Mouse (Mus musculus): Measurements from ENCODE around the gene Coro2b. TPM values are rescaled to one million over a fixed set of nuclear protein-coding genes. Genes with fewer than 3 reads are reported as not detected.

Coro2b gene
- polyA plus RNA-seq, 1 experiment from 2014 or later: 16.5 TPM

GRCm38 (mm10) chr9:62400531-62401170, 136.2 kb downstream of the Coro2b start:
- WGBS: 58% methylated on average over 11 of the region's 11 CpGs
- no peaks in the 10 kb centered on the region for H3K4me1 ChIP-seq (ENCODE audit: control insufficient read depth, insufficient read depth, low read length)
- no peaks in the 10 kb centered on the region for H3K36me3 ChIP-seq (ENCODE audit: control insufficient read depth, insufficient read depth, low read length)
- H3K9ac ChIP-seq (ENCODE audit: low read depth, low read length): no peak overlapping the region
- H3K27ac ChIP-seq (ENCODE audit: low read depth, low read length): no peak overlapping the region
- H3K4me2 ChIP-seq (replicated peaks; ENCODE audit: low read depth, low read length): no peak overlapping the region
- H3K9me3 ChIP-seq (ENCODE audit: control insufficient read depth, low read length): no peaks in the 10 kb centered on the region
- 0 out of 2 replicates have a peak, but pooled peaks have one; percentile 24 for ATAC-seq (ENCODE audit: low FRiP score, low TSS enrichment)
- H3K27me3 ChIP-seq (ENCODE audit: control insufficient read depth, insufficient read depth, low read length): no peaks in the 10 kb centered on the region
- H3K4me3 ChIP-seq (ENCODE audit: low read length): no peak overlapping the region

GRCm38 (mm10) chr9:62394163-62394562, 142.7 kb downstream of the Coro2b start:
- Histone ChIP-seq H3K27me3 (ENCODE audit: control insufficient read depth, insufficient read depth, low read length) (no peaks in the 10 kb centered on the region), H3K4me3 (ENCODE audit: low read length) (no peak overlapping the region), H3K9me3 (ENCODE audit: control insufficient read depth, low read length) (no peaks in the 10 kb centered on the region), H3K36me3 (ENCODE audit: control insufficient read depth, insufficient read depth, low read length) (no peaks in the 10 kb centered on the region), H3K27ac (ENCODE audit: low read depth, low read length) (no peak overlapping the region), H3K4me1 (ENCODE audit: control insufficient read depth, insufficient read depth, low read length) (no peaks in the 10 kb centered on the region), H3K9ac (ENCODE audit: low read depth, low read length) (no peak overlapping the region), H3K4me2 (replicated peaks; ENCODE audit: low read depth, low read length) (no peak overlapping the region)
- WGBS: 35% methylated on average over 2 of the region's 2 CpGs
- no peak for ATAC-seq (ENCODE audit: low FRiP score, low TSS enrichment)

GRCm38 (mm10) chr9:62393531-62393930, 143.3 kb downstream of the Coro2b start:
- H3K9ac ChIP-seq (ENCODE audit: low read depth, low read length): no peak overlapping the region
- H3K27ac ChIP-seq (ENCODE audit: low read depth, low read length): no peak overlapping the region
- H3K4me3 ChIP-seq (ENCODE audit: low read length): no peak overlapping the region
- no peaks in the 10 kb centered on the region for H3K9me3 ChIP-seq (ENCODE audit: control insufficient read depth, low read length)
- no peak for ATAC-seq (ENCODE audit: low FRiP score, low TSS enrichment)
- WGBS: 61% methylated on average over 2 of the region's 2 CpGs
- H3K4me1 ChIP-seq (ENCODE audit: control insufficient read depth, insufficient read depth, low read length): 0 out of 2 replicates have a peak, but pooled peaks cover 4% of the 10 kb centered on the region
- no peaks in the 10 kb centered on the region for H3K27me3 ChIP-seq (ENCODE audit: control insufficient read depth, insufficient read depth, low read length)
- H3K36me3 ChIP-seq (ENCODE audit: control insufficient read depth, insufficient read depth, low read length): no peaks in the 10 kb centered on the region
- no peak overlapping the region for H3K4me2 ChIP-seq (replicated peaks; ENCODE audit: low read depth, low read length)

- H3K4me2 ChIP-seq (replicated peaks; ENCODE audit: low read depth, low read length): no peak overlapping the region
- WGBS: 55% methylated on average over 9 of the region's 9 CpGs
- no peak overlapping the region for H3K9ac ChIP-seq (ENCODE audit: low read depth, low read length)
- no peaks in the 10 kb centered on the region for H3K9me3 ChIP-seq (ENCODE audit: control insufficient read depth, low read length)
- ATAC-seq (ENCODE audit: low FRiP score, low TSS enrichment): no peak
- no peak overlapping the region for H3K4me3 ChIP-seq (ENCODE audit: low read length)
- H3K27ac ChIP-seq (ENCODE audit: low read depth, low read length): no peak overlapping the region
- H3K4me1 ChIP-seq (ENCODE audit: control insufficient read depth, insufficient read depth, low read length): 0 out of 2 replicates have a peak, but pooled peaks cover 4% of the 10 kb centered on the region
- no peaks in the 10 kb centered on the region for H3K36me3 ChIP-seq (ENCODE audit: control insufficient read depth, insufficient read depth, low read length)
- H3K27me3 ChIP-seq (ENCODE audit: control insufficient read depth, insufficient read depth, low read length): no peaks in the 10 kb centered on the region
Measured at GRCm38 (mm10) chr9:62389735-62390134, 147.1 kb downstream of the Coro2b start.

GRCm38 (mm10) chr9:62385727-62386518, 150.9 kb downstream of the Coro2b start:
- Histone ChIP-seq H3K4me2 (replicated peaks; ENCODE audit: low read depth, low read length) (no peak overlapping the region), H3K27me3 (ENCODE audit: control insufficient read depth, insufficient read depth, low read length) (no peaks in the 10 kb centered on the region), H3K27ac (ENCODE audit: low read depth, low read length) (no peak overlapping the region), H3K9ac (ENCODE audit: low read depth, low read length) (no peak overlapping the region), H3K4me3 (ENCODE audit: low read length) (no peak overlapping the region), H3K4me1 (ENCODE audit: control insufficient read depth, insufficient read depth, low read length) (0 out of 2 replicates have a peak, but pooled peaks cover 4% of the 10 kb centered on the region), H3K9me3 (ENCODE audit: control insufficient read depth, low read length) (no peaks in the 10 kb centered on the region), H3K36me3 (ENCODE audit: control insufficient read depth, insufficient read depth, low read length) (0 out of 2 replicates have a peak, but pooled peaks cover 2% of the 10 kb centered on the region)
- 87% methylated on average over 4 of the region's 4 CpGs for WGBS
- no peak for ATAC-seq (ENCODE audit: low FRiP score, low TSS enrichment)

- 86% methylated on average over 6 of the region's 6 CpGs for WGBS
- no peak for ATAC-seq (ENCODE audit: low FRiP score, low TSS enrichment)
- H3K9me3 ChIP-seq (ENCODE audit: control insufficient read depth, low read length): no peaks in the 10 kb centered on the region
Measured at GRCm38 (mm10) chr9:62385062-62385461, 151.8 kb downstream of the Coro2b start.

GRCm38 (mm10) chr9:62382519-62383084, 154.2 kb downstream of the Coro2b start:
- no peak overlapping the region for H3K4me2 ChIP-seq (replicated peaks; ENCODE audit: low read depth, low read length)
- ATAC-seq (ENCODE audit: low FRiP score, low TSS enrichment): no peak
- H3K36me3 ChIP-seq (ENCODE audit: control insufficient read depth, insufficient read depth, low read length): peaks cover 24% of the 10 kb centered on the region
- no peak overlapping the region for H3K9ac ChIP-seq (ENCODE audit: low read depth, low read length)
- no peaks in the 10 kb centered on the region for H3K4me1 ChIP-seq (ENCODE audit: control insufficient read depth, insufficient read depth, low read length)
- no peak overlapping the region for H3K4me3 ChIP-seq (ENCODE audit: low read length)
- no peaks in the 10 kb centered on the region for H3K27me3 ChIP-seq (ENCODE audit: control insufficient read depth, insufficient read depth, low read length)
- no peak overlapping the region for H3K27ac ChIP-seq (ENCODE audit: low read depth, low read length)
- 90% methylated on average over 10 of the region's 10 CpGs for WGBS
- H3K9me3 ChIP-seq (ENCODE audit: control insufficient read depth, low read length): no peaks in the 10 kb centered on the region

More at GRCm38 (mm10) chr9:62385062-62385461, 151.8 kb downstream of the Coro2b start:
- Histone ChIP-seq H3K27me3 (ENCODE audit: control insufficient read depth, insufficient read depth, low read length) (no peaks in the 10 kb centered on the region), H3K4me1 (ENCODE audit: control insufficient read depth, insufficient read depth, low read length) (0 out of 2 replicates have a peak, but pooled peaks cover 4% of the 10 kb centered on the region), H3K9ac (ENCODE audit: low read depth, low read length) (no peak overlapping the region), H3K4me2 (replicated peaks; ENCODE audit: low read depth, low read length) (no peak overlapping the region), H3K4me3 (ENCODE audit: low read length) (no peak overlapping the region), H3K36me3 (ENCODE audit: control insufficient read depth, insufficient read depth, low read length) (peaks cover 9% of the 10 kb centered on the region; the same call in 1 of the 2 replicates), H3K27ac (ENCODE audit: low read depth, low read length) (no peak overlapping the region)

- H3K27me3 ChIP-seq (ENCODE audit: control insufficient read depth, insufficient read depth, low read length): no peaks in the 10 kb centered on the region
- H3K9ac ChIP-seq (ENCODE audit: low read depth, low read length): no peak overlapping the region
- H3K4me3 ChIP-seq (ENCODE audit: low read length): no peak overlapping the region
- no peak for ATAC-seq (ENCODE audit: low FRiP score, low TSS enrichment)
- H3K9me3 ChIP-seq (ENCODE audit: control insufficient read depth, low read length): no peaks in the 10 kb centered on the region
- H3K4me1 ChIP-seq (ENCODE audit: control insufficient read depth, insufficient read depth, low read length): no peaks in the 10 kb centered on the region
- no peak overlapping the region for H3K27ac ChIP-seq (ENCODE audit: low read depth, low read length)
- 60% methylated on average over 8 of the region's 8 CpGs for WGBS
- H3K36me3 ChIP-seq (ENCODE audit: control insufficient read depth, insufficient read depth, low read length): peaks cover 36% of the 10 kb centered on the region
- no peak overlapping the region for H3K4me2 ChIP-seq (replicated peaks; ENCODE audit: low read depth, low read length)
Measured at GRCm38 (mm10) chr9:62381402-62381913, 155.4 kb downstream of the Coro2b start.

Data from kidney, embryonic 14.5 days (tissue).